Mouse (Mus musculus) ES-Bruce4 (cell line): ENCODE measurements around the gene Slc10a1. TPM values are rescaled to one million over a fixed set of nuclear protein-coding genes. Genes with fewer than 3 reads are reported as not detected.

Experiments
- H3K27ac ChIP-seq: 2 replicates; pipeline ENCODE4 v1.5.1; 2012; ENCODE audit warnings: low read length, inconsistent platforms; ENCODE audit not compliant: insufficient read depth
- H3K27me3 ChIP-seq: 2 replicates; pipeline ENCODE4 v1.6.1; 2012; ENCODE audit warnings: mild to moderate bottlenecking, low read length, inconsistent platforms; ENCODE audit not compliant: control insufficient read depth, poor library complexity, insufficient read depth, severe bottlenecking
- H3K36me3 ChIP-seq: 2 replicates; pipeline ENCODE4 v1.6.1; 2012; ENCODE audit warnings: inconsistent platforms, mild to moderate bottlenecking, low read length, moderate library complexity; ENCODE audit not compliant: control insufficient read depth, poor library complexity, insufficient read depth, severe bottlenecking
- H3K4me1 ChIP-seq: one replicate; pipeline ENCODE4 v1.8.1; 2011; ENCODE audit warnings: low read length; ENCODE audit not compliant: control insufficient read depth, insufficient read depth
- H3K4me3 ChIP-seq: 2 replicates; pipeline ENCODE4 v1.5.1; 2011; ENCODE audit warnings: low read depth, mild to moderate bottlenecking, low read length
- H3K9ac ChIP-seq: 2 replicates; pipeline ENCODE4 v1.6.1; 2012; ENCODE audit warnings: low read depth, mild to moderate bottlenecking, inconsistent platforms; ENCODE audit not compliant: poor library complexity, severe bottlenecking
- H3K9me3 ChIP-seq: replicated peaks from 2 replicates; pipeline ENCODE4 v1.6.1; 2012; ENCODE audit warnings: mild to moderate bottlenecking, low read length, inconsistent platforms; ENCODE audit not compliant: control insufficient read depth, poor library complexity, insufficient read depth, severe bottlenecking
- CTCF ChIP-seq: IDR thresholded peaks from one replicate; pipeline ENCODE4 v1.8.1; 2011; ENCODE audit warnings: low read depth, low read length
- EP300 ChIP-seq: IDR thresholded peaks from 2 replicates; pipeline ENCODE4 v1.6.1; 2011; ENCODE audit warnings: low read depth, low read length; ENCODE audit not compliant: insufficient read depth
- POLR2A ChIP-seq: IDR thresholded peaks from one replicate; pipeline ENCODE4 v1.8.1; 2011; ENCODE audit warnings: low read length; ENCODE audit not compliant: insufficient read depth
- polyA plus RNA-seq: library from polyadenylated mRNA; stranded (reverse); fragments of >200 nt; gene quantifications from 2 replicates; pipeline ENCODE4 v1.2.4, GENCODE M21; 2011; ENCODE audit warnings: low read depth; ENCODE audit not compliant: missing spikeins, insufficient read depth, insufficient read length

Slc10a1 gene
- polyA plus RNA-seq, 1 experiment = not detected

GRCm38 (mm10) chr12:80941886-80942285 lies 26.6 kb downstream of the Slc10a1 start:
- no peaks in the 10 kb centered on the region for H3K27me3 ChIP-seq
- H3K36me3 ChIP-seq = peaks cover 7% of the 10 kb centered on the region
- no peaks in the 10 kb centered on the region for H3K4me1 ChIP-seq
- H3K9me3 ChIP-seq = no peaks in the 10 kb centered on the region
- TF ChIP-seq POLR2A (no peak), EP300 (no peak), CTCF (no peak)
- H3K9ac ChIP-seq = no peak overlapping the region
- H3K4me3 ChIP-seq = no peak overlapping the region
- no peak overlapping the region for H3K27ac ChIP-seq

- Histone ChIP-seq H3K9me3 (no peaks in the 10 kb centered on the region), H3K4me1 (no peaks in the 10 kb centered on the region), H3K36me3 (no peaks in the 10 kb centered on the region), H3K27ac (no peak overlapping the region), H3K9ac (no peak overlapping the region), H3K27me3 (no peaks in the 10 kb centered on the region), H3K4me3 (no peak overlapping the region)
- TF ChIP-seq POLR2A (no peak), EP300 (no peak), CTCF (no peak)
Observed at GRCm38 (mm10) chr12:80939165-80939564, 29.3 kb downstream of the Slc10a1 start.

DNA sequence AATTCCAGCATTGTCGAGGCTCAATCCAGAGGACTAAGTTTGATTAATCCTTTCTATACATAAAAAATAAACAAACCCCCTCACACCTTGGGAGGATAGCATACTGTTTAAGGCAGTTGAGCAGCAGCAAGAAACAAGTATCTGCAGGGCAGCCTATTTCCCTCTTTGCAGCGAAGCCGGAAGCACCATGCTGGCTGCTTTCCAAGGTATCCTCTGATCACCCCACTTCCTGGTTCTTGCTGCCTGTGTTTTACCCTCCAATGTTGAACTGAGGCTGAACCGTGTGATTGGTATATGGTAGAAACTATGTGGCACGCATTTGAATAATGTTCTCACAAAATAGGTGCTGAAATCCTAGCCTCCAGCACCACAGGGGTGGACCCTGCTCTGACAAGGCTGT lies 29.9 kb downstream of the Slc10a1 start:
- Histone ChIP-seq H3K4me1 (no peaks in the 10 kb centered on the region), H3K9ac (no peak overlapping the region), H3K27me3 (no peaks in the 10 kb centered on the region), H3K36me3 (no peaks in the 10 kb centered on the region), H3K27ac (no peak overlapping the region), H3K4me3 (no peak overlapping the region), H3K9me3 (no peaks in the 10 kb centered on the region)
- TF ChIP-seq EP300 (no peak), POLR2A (no peak), CTCF (no peak)

DNA sequence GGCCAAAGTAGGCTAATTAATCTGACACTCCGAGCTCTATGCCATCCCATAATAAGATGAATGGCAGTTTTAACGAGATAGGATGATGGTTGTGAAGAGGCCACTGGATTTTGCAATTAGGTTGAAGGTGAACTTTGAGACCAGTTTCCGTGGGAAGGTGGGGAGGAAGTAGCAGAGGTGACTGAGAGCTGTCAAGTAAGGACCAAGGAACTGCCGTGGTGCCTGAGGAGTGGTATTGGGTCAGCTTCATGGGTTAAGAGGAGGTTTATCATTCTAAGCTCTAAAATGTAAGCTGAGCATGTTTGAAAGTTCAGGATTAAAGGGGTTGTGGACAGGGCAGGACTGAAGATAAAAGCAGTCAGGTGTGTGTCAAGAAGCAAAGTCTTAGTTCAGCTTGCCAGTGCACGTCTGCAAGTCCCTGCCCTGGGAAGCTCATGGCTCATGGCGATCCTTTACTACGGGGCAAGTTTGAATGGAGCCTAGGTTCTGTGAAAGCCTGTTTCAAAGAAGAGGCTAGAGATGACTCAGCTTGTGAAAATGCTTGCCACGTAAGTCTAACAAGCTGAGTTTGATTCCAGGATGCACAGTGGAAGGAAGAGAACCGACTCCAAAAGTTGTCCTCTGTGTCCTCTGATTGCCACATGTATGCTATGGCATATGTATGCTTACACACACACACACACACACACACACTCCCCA lies 31.0 kb downstream of the Slc10a1 start:
- no peaks in the 10 kb centered on the region for H3K27me3 ChIP-seq
- no peaks in the 10 kb centered on the region for H3K36me3 ChIP-seq
- H3K9ac ChIP-seq = no peak overlapping the region
- TF ChIP-seq EP300 = no peak
- no peak overlapping the region for H3K4me3 ChIP-seq
- H3K4me1 ChIP-seq = no peaks in the 10 kb centered on the region
- H3K9me3 ChIP-seq = no peaks in the 10 kb centered on the region
- H3K27ac ChIP-seq = no peak overlapping the region

DNA sequence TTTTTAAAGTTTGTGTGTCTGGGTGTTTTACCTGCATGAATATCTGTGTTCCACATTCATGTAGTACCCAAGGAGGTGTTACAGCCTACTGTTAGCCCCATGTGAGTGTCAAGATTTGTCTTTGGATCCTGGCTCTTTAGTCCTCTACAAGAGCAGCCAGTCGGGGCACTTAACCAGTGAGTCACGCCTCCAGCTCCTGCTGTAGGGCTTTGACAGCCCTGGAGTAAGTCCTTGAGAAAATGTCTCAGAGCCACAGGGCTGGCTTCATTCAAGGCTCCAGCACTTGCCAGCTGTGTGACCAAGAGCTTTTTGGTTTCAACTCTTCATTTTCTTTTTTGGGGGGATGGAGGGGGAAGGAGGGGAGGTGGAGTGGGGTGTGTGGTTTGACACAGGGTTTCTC lies 31.8 kb downstream of the Slc10a1 start:
- no peak overlapping the region for H3K9ac ChIP-seq
- H3K27me3 ChIP-seq = no peaks in the 10 kb centered on the region
- H3K27ac ChIP-seq = no peak overlapping the region
- no peaks in the 10 kb centered on the region for H3K36me3 ChIP-seq
- no peaks in the 10 kb centered on the region for H3K4me1 ChIP-seq
- no peak overlapping the region for H3K4me3 ChIP-seq
- H3K9me3 ChIP-seq = no peaks in the 10 kb centered on the region
- TF ChIP-seq POLR2A = no peak
- no peak for TF ChIP-seq CTCF
- no peak for TF ChIP-seq EP300

- Histone ChIP-seq H3K9ac (no peak overlapping the region), H3K4me1 (no peaks in the 10 kb centered on the region), H3K36me3 (no peaks in the 10 kb centered on the region), H3K27me3 (no peaks in the 10 kb centered on the region), H3K9me3 (no peaks in the 10 kb centered on the region), H3K4me3 (no peak overlapping the region), H3K27ac (no peak overlapping the region)
- TF ChIP-seq POLR2A (no peak), CTCF (no peak)
Observed at GRCm38 (mm10) chr12:80932865-80933264, 35.6 kb downstream of the Slc10a1 start.
